Mouse (Mus musculus) stomach, embryonic 14.5 days (tissue): ENCODE measurements around the gene 9030612E09Rik. TPM values are rescaled to one million over a fixed set of nuclear protein-coding genes. Genes with fewer than 3 reads are reported as not detected.

Source experiments
- ATAC-seq: fragments of 200-750 bp; cut with Nextera tagmentation; 2 replicates; pipeline ENCODE4 v1.8.0; 2017; ENCODE audit warnings: low read depth, moderate TSS enrichment; ENCODE audit not compliant: insufficient number of reproducible peaks, insufficient read depth, low FRiP score
- H3K27ac ChIP-seq: fragments of 300-500 bp; sonication (generic); 2 replicates; pipeline ENCODE4 v1.5.1; 2014; ENCODE audit warnings: mild to moderate bottlenecking, low read length, moderate library complexity, mixed read lengths
- H3K27me3 ChIP-seq: fragments of 300-500 bp; sonication (generic); 2 replicates; pipeline ENCODE4 v1.6.1; 2014; ENCODE audit warnings: low read length, control low read depth, mixed read lengths; ENCODE audit not compliant: control insufficient read depth, insufficient read depth
- H3K36me3 ChIP-seq: fragments of 300-500 bp; sonication (generic); 2 replicates; pipeline ENCODE4 v1.6.1; 2014; ENCODE audit warnings: mild to moderate bottlenecking, control low read depth, low read length, moderate library complexity, mixed read lengths; ENCODE audit not compliant: control insufficient read depth, insufficient read depth
- H3K4me1 ChIP-seq: fragments of 300-500 bp; sonication (generic); 2 replicates; pipeline ENCODE4 v1.6.1; 2014; ENCODE audit warnings: low read length, control low read depth, mixed read lengths; ENCODE audit not compliant: control insufficient read depth, insufficient read depth
- H3K4me2 ChIP-seq: fragments of 300-500 bp; sonication (generic); replicated peaks from 2 replicates; pipeline ENCODE4 v1.6.1; 2014; ENCODE audit warnings: low read depth, low read length, control low read depth
- H3K4me3 ChIP-seq: fragments of 300-500 bp; sonication (generic); 2 replicates; pipeline ENCODE4 v1.5.1; 2014; ENCODE audit warnings: low read depth, low read length, control low read depth
- H3K9ac ChIP-seq: fragments of 300-500 bp; sonication (generic); replicated peaks from 2 replicates; pipeline ENCODE4 v1.6.1; 2014; ENCODE audit warnings: low read depth, mild to moderate bottlenecking, control low read depth, low read length, moderate library complexity, mixed read lengths
- H3K9me3 ChIP-seq: fragments of 300-500 bp; sonication (generic); 2 replicates; pipeline ENCODE4 v1.6.1; 2016; ENCODE audit warnings: low read depth, low read length, control low read depth; ENCODE audit not compliant: control insufficient read depth
- whole genome bisulfite sequencing: fragments of 180-500 bp; shearing (Covaris S2); extraction: QIAGEN DNeasy Blood & Tissue Kit; methylation state at CpG from one replicate; pipeline ENCODE4 v1.1.7; 2014; 5-methylcytosine and 5-hydroxymethylcytosine counted together
- polyA plus RNA-seq: library from polyadenylated mRNA; unstranded; fragments of >200 nt; fragmentation: Nextera tagmentation; extraction: Ambion mirVana; gene quantifications from 2 replicates; pipeline ENCODE4 v1.2.1, GENCODE M21; 2014

9030612E09Rik gene
- polyA plus RNA-seq, 1 experiment from 2014 or later: 0.39 TPM

GRCm38 (mm10) chr10:43173141-43173827 lies 1.2 kb upstream of the 9030612E09Rik start:
- Histone ChIP-seq H3K4me2 (peak overlapping the region; percentile 91), H3K9ac (peak overlapping the region; percentile 50), H3K27me3 (peaks cover 7% of the 10 kb centered on the region), H3K9me3 (no peaks in the 10 kb centered on the region), H3K4me1 (peaks cover 9% of the 10 kb centered on the region; the same call in 1 of the 2 replicates), H3K27ac (no peak overlapping the region), H3K36me3 (no peaks in the 10 kb centered on the region), H3K4me3 (peak overlapping the region; percentile 68)
- ATAC-seq: peak; percentile 30; the same call in 1 of the 2 replicates
- WGBS: under 1% methylated on average over 52 of the region's 53 CpGs

- Histone ChIP-seq H3K4me3 (peak overlapping the region; percentile 68), H3K36me3 (no peaks in the 10 kb centered on the region), H3K27ac (0 out of 2 replicates have a peak overlapping the region, but pooled peaks have one; percentile 39), H3K4me2 (peak overlapping the region; percentile 91), H3K9me3 (no peaks in the 10 kb centered on the region), H3K27me3 (peaks cover 7% of the 10 kb centered on the region), H3K9ac (peak overlapping the region; percentile 50), H3K4me1 (peaks cover 9% of the 10 kb centered on the region; the same call in 1 of the 2 replicates)
- peak; percentile 39; the same call in 1 of the 2 replicates for ATAC-seq
- under 1% methylated on average over 35 of the region's 38 CpGs for WGBS
These were observed 627 bp upstream of the 9030612E09Rik start for GRCm38 (mm10) chr10:43173828-43174325.

- H3K27me3 ChIP-seq: peaks cover 7% of the 10 kb centered on the region
- H3K4me2 ChIP-seq: peak overlapping the region; percentile 91
- peaks cover 9% of the 10 kb centered on the region; the same call in 1 of the 2 replicates for H3K4me1 ChIP-seq
- no peak overlapping the region for H3K27ac ChIP-seq
- H3K9ac ChIP-seq: peak overlapping the region; percentile 50; the same call in 1 of the 2 replicates
- no peaks in the 10 kb centered on the region for H3K9me3 ChIP-seq
- H3K4me3 ChIP-seq: peak overlapping the region; percentile 68
- 1% methylated on average over 18 of the region's 18 CpGs for WGBS
- no peak for ATAC-seq
- H3K36me3 ChIP-seq: no peaks in the 10 kb centered on the region
These were observed 675 bp downstream of the 9030612E09Rik start for GRCm38 (mm10) chr10:43175156-43175601.

- Histone ChIP-seq H3K4me3 (no peak overlapping the region), H3K4me1 (no peaks in the 10 kb centered on the region), H3K27ac (no peak overlapping the region), H3K27me3 (peaks cover 7% of the 10 kb centered on the region), H3K4me2 (no peak overlapping the region), H3K9ac (no peak overlapping the region), H3K36me3 (no peaks in the 10 kb centered on the region), H3K9me3 (no peaks in the 10 kb centered on the region)
- no peak for ATAC-seq
- WGBS: 59% methylated on average over 5 of the region's 5 CpGs
These were observed 5.9 kb downstream of the 9030612E09Rik start for GRCm38 (mm10) chr10:43180313-43180912.

GRCm38 (mm10) chr10:43200206-43200605 lies 25.7 kb downstream of the 9030612E09Rik start:
- ATAC-seq: no peak
- H3K9me3 ChIP-seq: no peaks in the 10 kb centered on the region
- H3K36me3 ChIP-seq: no peaks in the 10 kb centered on the region
- no peak overlapping the region for H3K4me2 ChIP-seq
- no peaks in the 10 kb centered on the region for H3K27me3 ChIP-seq
- H3K4me3 ChIP-seq: no peak overlapping the region
- no peak overlapping the region for H3K27ac ChIP-seq
- 80% methylated on average over 2 of the region's 2 CpGs for WGBS
- no peaks in the 10 kb centered on the region for H3K4me1 ChIP-seq
- no peak overlapping the region for H3K9ac ChIP-seq

- H3K4me2 ChIP-seq: no peak overlapping the region
- WGBS: 74% methylated on average over 3 of the region's 3 CpGs
- ATAC-seq: no peak
- no peak overlapping the region for H3K27ac ChIP-seq
- H3K9me3 ChIP-seq: no peaks in the 10 kb centered on the region
- no peak overlapping the region for H3K4me3 ChIP-seq
- H3K36me3 ChIP-seq: no peaks in the 10 kb centered on the region
- H3K9ac ChIP-seq: no peak overlapping the region
- H3K4me1 ChIP-seq: no peaks in the 10 kb centered on the region
- H3K27me3 ChIP-seq: no peaks in the 10 kb centered on the region
These were observed 29.4 kb downstream of the 9030612E09Rik start for GRCm38 (mm10) chr10:43203865-43204264.

- H3K36me3 ChIP-seq: no peaks in the 10 kb centered on the region
- WGBS: 40% methylated on average over 6 of the region's 6 CpGs
- H3K4me2 ChIP-seq: no peak overlapping the region
- H3K4me3 ChIP-seq: no peak overlapping the region
- no peaks in the 10 kb centered on the region for H3K9me3 ChIP-seq
- H3K4me1 ChIP-seq: no peaks in the 10 kb centered on the region
- ATAC-seq: no peak
- no peak overlapping the region for H3K27ac ChIP-seq
- H3K9ac ChIP-seq: no peak overlapping the region
- H3K27me3 ChIP-seq: no peaks in the 10 kb centered on the region
These were observed 37.4 kb downstream of the 9030612E09Rik start for GRCm38 (mm10) chr10:43211866-43212265.

- Histone ChIP-seq H3K4me1 (no peaks in the 10 kb centered on the region), H3K9me3 (no peaks in the 10 kb centered on the region), H3K27me3 (no peaks in the 10 kb centered on the region), H3K27ac (no peak overlapping the region), H3K9ac (no peak overlapping the region), H3K4me3 (no peak overlapping the region), H3K36me3 (no peaks in the 10 kb centered on the region), H3K4me2 (no peak overlapping the region)
- ATAC-seq: no peak
- WGBS: 92% methylated on average over 13 of the region's 13 CpGs
These were observed 42.9 kb downstream of the 9030612E09Rik start for GRCm38 (mm10) chr10:43217361-43217900.
